Mouse (Mus musculus) stomach, postnatal 0 days (tissue): Measurements from ENCODE around the gene Cep170b.

Experiments used
- CTCF ChIP-seq: IDR thresholded peaks from 2 replicates; pipeline ENCODE4 v1.5.1; 2016; ENCODE audit warnings: antibody characterized with exemption, low read depth, mild to moderate bottlenecking, moderate library complexity
- EP300 ChIP-seq: optimal IDR thresholded peaks from 2 replicates; pipeline ENCODE3; 2016; ENCODE audit warnings: antibody characterized with exemption

DNA sequence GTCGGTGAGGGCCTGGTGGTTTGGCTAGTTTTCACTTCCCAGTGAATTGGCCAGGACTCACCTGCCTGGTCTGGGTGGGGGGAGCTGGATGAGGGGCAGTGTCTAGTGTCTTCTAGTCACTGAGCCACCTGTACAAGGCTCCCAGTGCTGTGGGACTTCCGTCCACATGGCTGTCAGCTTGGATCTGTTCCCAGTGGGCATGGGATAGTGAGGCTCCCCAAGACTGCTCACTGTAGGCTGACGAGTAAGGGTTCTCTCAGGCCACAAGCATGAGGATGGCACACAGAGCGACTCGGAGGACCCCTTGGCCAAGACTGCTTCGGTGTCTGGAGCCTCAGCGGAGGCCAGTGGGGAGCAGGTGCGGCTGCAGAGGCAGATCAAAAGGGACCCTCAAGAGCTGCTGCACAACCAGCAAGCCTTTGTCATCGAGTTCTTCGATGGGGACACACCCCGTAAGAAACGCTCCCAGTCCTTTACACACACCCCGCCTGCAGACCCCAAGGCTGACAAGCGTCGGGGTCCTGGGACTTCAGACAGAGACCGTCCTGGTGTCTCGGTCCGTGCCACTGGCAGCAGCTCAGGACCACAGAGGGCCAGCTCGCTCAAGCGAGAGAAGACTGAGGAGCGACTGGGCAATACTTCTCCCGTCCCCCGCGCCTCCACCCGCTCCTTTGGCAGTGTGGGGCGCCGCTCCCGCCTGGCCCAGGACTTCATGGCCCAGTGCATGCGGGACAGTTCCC is 15.8 kb downstream of the Cep170b start:
- TF ChIP-seq CTCF (no peak), EP300 (no peak)
